Mouse (Mus musculus) erythroblast, embryonic 14.5 days (primary cell): ENCODE results near the gene Nxnl1.

Experiments
- GATA1 ChIP-seq: IDR thresholded peaks from 2 replicates; pipeline ENCODE4 v1.6.1; 2012; ENCODE audit warnings: low read length, inconsistent platforms, mixed read lengths
- TAL1 ChIP-seq: IDR thresholded peaks from 3 replicates; pipeline ENCODE4 v1.6.1; 2012; ENCODE audit warnings: low read length, inconsistent platforms, mixed read lengths

DNA sequence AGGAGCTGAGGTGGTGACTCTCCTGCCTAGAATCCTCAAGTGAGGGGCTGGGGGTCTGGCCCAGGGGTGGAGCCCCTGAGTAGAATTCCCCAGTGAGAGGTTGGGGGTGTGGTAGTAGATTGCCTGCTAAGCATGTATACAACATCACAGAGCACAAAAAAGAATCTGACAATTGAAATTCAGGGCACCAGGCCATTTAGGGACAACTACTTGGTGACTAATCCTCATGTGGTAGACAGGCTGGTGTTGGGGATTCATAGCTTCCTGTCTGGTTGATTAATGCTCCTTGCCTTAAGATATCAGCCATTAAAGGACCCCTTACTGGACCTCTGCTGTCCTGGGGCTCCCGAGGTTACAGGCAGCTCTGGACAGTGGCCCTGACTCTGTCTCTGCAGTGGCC is 12.6 kb upstream of the Nxnl1 start:
- no peak for TF ChIP-seq GATA1
- TF ChIP-seq TAL1: no peak
